Mouse (Mus musculus) myocyte (in vitro differentiated cells): ENCODE measurements around the gene Thada.

Source experiments
- POLR2A ChIP-seq: IDR thresholded peaks from one replicate; pipeline ENCODE4 v1.6.1; 2011; ENCODE audit warnings: low read depth, mild to moderate bottlenecking, control low read depth, moderate library complexity; ENCODE audit not compliant: insufficient read length
- SRF ChIP-seq: IDR thresholded peaks from one replicate; pipeline ENCODE4 v1.6.1; 2011; ENCODE audit warnings: low read depth; ENCODE audit not compliant: control insufficient read depth, insufficient read length

DNA sequence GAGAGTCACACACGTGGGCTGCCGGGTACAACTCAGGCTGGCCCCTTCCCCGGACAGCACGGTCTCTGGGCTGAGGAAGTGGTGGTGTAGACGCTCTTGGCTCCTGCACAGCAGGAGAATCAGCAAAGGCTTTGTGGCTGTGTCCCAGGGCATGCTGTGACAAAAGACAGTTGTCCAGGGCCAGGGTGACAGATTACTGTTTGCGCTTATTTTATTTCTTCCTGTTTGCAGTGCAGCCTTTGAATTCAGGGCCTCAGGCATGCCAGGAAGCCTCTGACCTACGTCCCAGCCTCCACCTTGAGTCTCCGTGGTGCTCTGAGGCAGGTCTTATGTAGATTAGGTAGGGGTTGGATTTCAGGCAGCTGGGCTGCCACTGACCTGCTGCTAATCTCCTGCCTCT, 288.5 kb downstream of the Thada start:
- TF ChIP-seq SRF: no peak
- no peak for TF ChIP-seq POLR2A
